Mouse (Mus musculus) intestine, embryonic 14.5 days (tissue): ENCODE measurements at regions not wholly inside any gene's neighbourhood (a gene's known extent, or its start where the extent isn't known, plus 50 kb on each side); places are given as distances from the start of the nearest gene placed in this dataset.
"Not testable (repeated sequence)": the region's sequence is repeated elsewhere in the genome, so short reads cannot be mapped to it uniquely, and the experiment has no call there.

Experiments
- ATAC-seq: fragments of 200-750 bp; cut with Nextera tagmentation; replicated peaks from 2 replicates; pipeline ENCODE4 v1.8.0; 2017; ENCODE audit warnings: low read depth, moderate number of reproducible peaks, moderate TSS enrichment, moderate library complexity; ENCODE audit not compliant: low FRiP score, low TSS enrichment
- DNase-seq: peaks from one replicate; pipeline ENCODE4 v3.0.0-alpha.2; 2018; ENCODE audit warnings: low spot score
- H3K27ac ChIP-seq: fragments of 300-500 bp; sonication (generic); 2 replicates; pipeline ENCODE4 v1.5.1; 2014; ENCODE audit warnings: low read depth, mild to moderate bottlenecking, control low read depth
- H3K27me3 ChIP-seq: fragments of 300-500 bp; sonication (generic); replicated peaks from 2 replicates; pipeline ENCODE4 v1.6.1; 2014; ENCODE audit warnings: low read length, control low read depth; ENCODE audit not compliant: control insufficient read depth, insufficient read depth
- H3K36me3 ChIP-seq: fragments of 300-500 bp; sonication (generic); 2 replicates; pipeline ENCODE4 v1.6.1; 2014; ENCODE audit warnings: low read length, control low read depth; ENCODE audit not compliant: control insufficient read depth, insufficient read depth
- H3K4me1 ChIP-seq: fragments of 300-500 bp; sonication (generic); replicated peaks from 2 replicates; pipeline ENCODE4 v1.6.1; 2014; ENCODE audit warnings: low read length, control low read depth, mixed read lengths; ENCODE audit not compliant: control insufficient read depth, insufficient read depth
- H3K4me2 ChIP-seq: fragments of 300-500 bp; sonication (generic); 2 replicates; pipeline ENCODE4 v1.6.1; 2014; ENCODE audit warnings: low read length
- H3K4me3 ChIP-seq: fragments of 300-500 bp; sonication (generic); 2 replicates; pipeline ENCODE4 v1.5.1; 2014; ENCODE audit warnings: low read depth, low read length, control low read depth, mixed read lengths
- H3K9ac ChIP-seq: fragments of 300-500 bp; sonication (generic); 2 replicates; pipeline ENCODE4 v1.6.1; 2014; ENCODE audit warnings: mild to moderate bottlenecking, low read length
- H3K9me3 ChIP-seq: fragments of 300-500 bp; sonication (generic); 2 replicates; pipeline ENCODE4 v1.6.1; 2016; ENCODE audit warnings: low read length, control low read depth; ENCODE audit not compliant: control insufficient read depth
- WGBS: fragments of 180-500 bp; shearing (Covaris S2); extraction: QIAGEN DNeasy Blood & Tissue Kit; methylation state at CpG from one replicate; pipeline ENCODE4 v1.1.7; 2014; 5-methylcytosine and 5-hydroxymethylcytosine counted together

- H3K4me2 ChIP-seq = no peak overlapping the region
- no peaks in the 10 kb centered on the region for H3K4me1 ChIP-seq
- H3K4me3 ChIP-seq = no peak overlapping the region
- 68% methylated on average over 1 of the region's 1 CpGs for WGBS
- H3K36me3 ChIP-seq = no peaks in the 10 kb centered on the region
- no peak for DNase-seq
- no peaks in the 10 kb centered on the region for H3K27me3 ChIP-seq
- no peak overlapping the region for H3K9ac ChIP-seq
- ATAC-seq = no peak
- H3K27ac ChIP-seq = no peak overlapping the region
- no peaks in the 10 kb centered on the region for H3K9me3 ChIP-seq
Observed at GRCm38 (mm10) chr2:109402556-109402955, 122.0 kb upstream of the Mettl15 start.

- no peaks in the 10 kb centered on the region for H3K9me3 ChIP-seq
- H3K27ac ChIP-seq = no peak overlapping the region
- H3K4me2 ChIP-seq = no peak overlapping the region
- H3K27me3 ChIP-seq = no peaks in the 10 kb centered on the region
- H3K36me3 ChIP-seq = no peaks in the 10 kb centered on the region
- no peak for ATAC-seq
- DNase-seq = no peak
- no peaks in the 10 kb centered on the region for H3K4me1 ChIP-seq
- H3K9ac ChIP-seq = no peak overlapping the region
- WGBS = 61% methylated on average over 3 of the region's 3 CpGs
- no peak overlapping the region for H3K4me3 ChIP-seq
Observed at GRCm38 (mm10) chr2:109404262-109404661, 123.7 kb upstream of the Mettl15 start.

- Histone ChIP-seq H3K9ac (no peak overlapping the region), H3K4me2 (no peak overlapping the region), H3K27me3 (no peaks in the 10 kb centered on the region), H3K4me1 (no peaks in the 10 kb centered on the region), H3K27ac (no peak overlapping the region), H3K4me3 (no peak overlapping the region), H3K36me3 (no peaks in the 10 kb centered on the region), H3K9me3 (no peaks in the 10 kb centered on the region)
- WGBS = 62% methylated on average over 7 of the region's 7 CpGs
- ATAC-seq (no peak), DNase-seq (no peak)
Observed at GRCm38 (mm10) chr2:109406591-109407079, 126.1 kb upstream of the Mettl15 start.

- no peak for DNase-seq
- Histone ChIP-seq H3K4me1 (no peaks in the 10 kb centered on the region), H3K27me3 (no peaks in the 10 kb centered on the region), H3K4me2 (no peak overlapping the region), H3K9ac (no peak overlapping the region), H3K27ac (no peak overlapping the region), H3K9me3 (no peaks in the 10 kb centered on the region), H3K36me3 (no peaks in the 10 kb centered on the region), H3K4me3 (no peak overlapping the region)
- no peak for ATAC-seq
Observed at GRCm38 (mm10) chr2:109420098-109420497, 139.6 kb upstream of the Mettl15 start.

- H3K27me3 ChIP-seq = no peaks in the 10 kb centered on the region
- WGBS = 89% methylated on average over 3 of the region's 3 CpGs
- H3K4me2 ChIP-seq = no peak overlapping the region
- H3K9ac ChIP-seq = no peak overlapping the region
- H3K9me3 ChIP-seq = no peaks in the 10 kb centered on the region
- H3K36me3 ChIP-seq = no peaks in the 10 kb centered on the region
- H3K4me3 ChIP-seq = no peak overlapping the region
- ATAC-seq (no peak), DNase-seq (no peak)
- no peak overlapping the region for H3K27ac ChIP-seq
- H3K4me1 ChIP-seq = no peaks in the 10 kb centered on the region
Observed at GRCm38 (mm10) chr2:109431183-109431582, 150.6 kb upstream of the Mettl15 start.

- Histone ChIP-seq H3K4me1 (no peaks in the 10 kb centered on the region), H3K9ac (no peak overlapping the region), H3K4me3 (no peak overlapping the region), H3K4me2 (no peak overlapping the region), H3K27ac (no peak overlapping the region), H3K9me3 (no peaks in the 10 kb centered on the region), H3K36me3 (no peaks in the 10 kb centered on the region), H3K27me3 (no peaks in the 10 kb centered on the region)
- DNase-seq (no peak), ATAC-seq (no peak)
- WGBS = 81% methylated on average over 3 of the region's 3 CpGs
Observed at GRCm38 (mm10) chr2:109442551-109443120, 162.1 kb upstream of the Mettl15 start.

- Histone ChIP-seq H3K4me1 (no peaks in the 10 kb centered on the region), H3K27me3 (no peaks in the 10 kb centered on the region), H3K36me3 (no peaks in the 10 kb centered on the region), H3K27ac (no peak overlapping the region), H3K9me3 (no peaks in the 10 kb centered on the region), H3K4me2 (no peak overlapping the region), H3K4me3 (no peak overlapping the region), H3K9ac (no peak overlapping the region)
- ATAC-seq (no peak), DNase-seq (no peak)
- WGBS = 53% methylated on average over 3 of the region's 3 CpGs
Observed at GRCm38 (mm10) chr2:109443521-109444066, 163.0 kb upstream of the Mettl15 start.

GRCm38 (mm10) chr2:109462246-109462645, 181.7 kb upstream of the Mettl15 start:
- H3K9me3 ChIP-seq, H3K27ac ChIP-seq, H3K4me3 ChIP-seq, H3K9ac ChIP-seq, DNase-seq, H3K4me2 ChIP-seq, H3K27me3 ChIP-seq, H3K4me1 ChIP-seq, H3K36me3 ChIP-seq, ATAC-seq: not testable (repeated sequence)
- 89% methylated on average over 1 of the region's 1 CpGs for WGBS

- Histone ChIP-seq H3K4me3 (no peak overlapping the region), H3K9ac (no peak overlapping the region), H3K27me3 (no peaks in the 10 kb centered on the region), H3K4me2 (no peak overlapping the region), H3K36me3 (no peaks in the 10 kb centered on the region), H3K27ac (no peak overlapping the region), H3K9me3 (no peaks in the 10 kb centered on the region), H3K4me1 (no peaks in the 10 kb centered on the region)
- no peak for DNase-seq
- WGBS = 56% methylated on average over 1 of the region's 1 CpGs
- no peak for ATAC-seq
Observed at GRCm38 (mm10) chr2:109484306-109484705, 190.2 kb upstream of the Bdnf start.
